14 mouse cellular contexts compared by ENCODE assay signal in genomic region chr12:31520119-31520518, GRCm38 (mm10). TPM values are rescaled to one million over a fixed set of nuclear protein-coding genes. Genes with fewer than 3 reads are reported as not detected.
DNase-seq lines count a peak whose midpoint lies in the region.
"Had no signal": no experiment of that assay in that cellular context is flagged by ENCODE, and none has a peak within 500 bp of the region (broad histone marks: within the 10 kb centered on the region; RNA-seq: fewer than 3 reads in every experiment).

No protein-coding gene starts in this region.

- intact Hi-C loops in gastrocnemius, postnatal 14 days (cut with DNase I; ENCODE audit: low total_unique reads): no loop called here

- peak; percentile 11 for DNase-seq in gastrocnemius, postnatal 14 days
- DNase-seq in gastrocnemius, postnatal 4 days (ENCODE audit: low spot score in 2 of 2): no peak
- DNase-seq in layer of hippocampus, adult 11-12 months (ENCODE audit: low spot score): peak; percentile 28
- no peak for DNase-seq in layer of hippocampus, adult 9-10 months (ENCODE audit: low spot score)
- DNase-seq in right cerebral cortex, postnatal 10 days (ENCODE audit: low spot score in 2 of 2): peak; percentile 75 to 81
- DNase-seq in right cerebral cortex, postnatal 36 days (ENCODE audit: low spot score in 2 of 2): no peak
- DNase-seq in T-cell, adult 2 months (ENCODE audit: low spot score): no peak
- DNase-seq: adrenal gland, postnatal 25 days; cerebellum, adult 11-12 months; embryo, embryonic 11 days; kidney, postnatal 14 days; thymus, postnatal 25 days had no signal

RNA-seq across cellular contexts. Expression of gene Cbll1, which starts 20.7 kb away (rescaled TPM):
- total RNA-seq in gastrocnemius, postnatal 14 days (2021): 1 to 10 TPM; 7.1 to 8.0 TPM
- 10 to 100 TPM; 10.9 to 12.8 TPM for total RNA-seq in gastrocnemius, postnatal 4 days (2021)

RNA-seq across cellular contexts. Expression of gene Slc26a4, which starts 39.6 kb away (rescaled TPM):
- not detected for total RNA-seq in gastrocnemius, postnatal 14 days (2021)
- total RNA-seq in gastrocnemius, postnatal 4 days (2021): under 1 TPM; 0.08 to 0.15 TPM
- total RNA-seq: gastrocnemius, adult 8-10 months; megakaryocyte-erythroid progenitor cell, adult 5-6 weeks had no signal

Comparison
In these comparisons a context has a peak if more than half of its experiments do, and no peak if none do; other contexts are left out.
1. DNase-seq: peak in gastrocnemius, postnatal 14 days (single experiment), layer of hippocampus, adult 11-12 months (single experiment) and right cerebral cortex, postnatal 10 days (2 of 2); none in gastrocnemius, postnatal 4 days (0 of 2), layer of hippocampus, adult 9-10 months (single experiment), right cerebral cortex, postnatal 36 days (0 of 2) and T-cell, adult 2 months (single experiment).